Mouse (Mus musculus): ENCODE data around the gene Abhd5.

Gene Abhd5

DNA sequence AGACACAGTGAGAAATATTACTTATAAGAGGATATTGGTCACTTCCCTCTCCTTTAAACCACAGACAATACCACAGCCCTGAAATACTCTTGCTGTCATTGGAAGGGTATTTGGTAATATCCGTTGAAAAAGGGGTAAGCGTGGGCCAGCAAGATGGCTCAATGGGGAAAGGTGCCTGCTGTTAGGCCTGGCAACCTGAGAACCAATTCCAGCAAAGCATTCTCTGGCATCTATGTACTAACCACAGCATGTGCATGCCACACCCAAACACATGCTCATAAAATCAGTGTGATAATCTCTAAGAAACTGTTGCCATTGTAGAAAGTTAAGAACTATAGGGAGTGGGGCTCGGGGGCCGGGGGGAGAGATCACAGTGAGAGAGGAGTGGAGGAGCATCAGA lies 2.1 kb upstream of the Abhd5 start:
- DNase-seq: no peak

DNA sequence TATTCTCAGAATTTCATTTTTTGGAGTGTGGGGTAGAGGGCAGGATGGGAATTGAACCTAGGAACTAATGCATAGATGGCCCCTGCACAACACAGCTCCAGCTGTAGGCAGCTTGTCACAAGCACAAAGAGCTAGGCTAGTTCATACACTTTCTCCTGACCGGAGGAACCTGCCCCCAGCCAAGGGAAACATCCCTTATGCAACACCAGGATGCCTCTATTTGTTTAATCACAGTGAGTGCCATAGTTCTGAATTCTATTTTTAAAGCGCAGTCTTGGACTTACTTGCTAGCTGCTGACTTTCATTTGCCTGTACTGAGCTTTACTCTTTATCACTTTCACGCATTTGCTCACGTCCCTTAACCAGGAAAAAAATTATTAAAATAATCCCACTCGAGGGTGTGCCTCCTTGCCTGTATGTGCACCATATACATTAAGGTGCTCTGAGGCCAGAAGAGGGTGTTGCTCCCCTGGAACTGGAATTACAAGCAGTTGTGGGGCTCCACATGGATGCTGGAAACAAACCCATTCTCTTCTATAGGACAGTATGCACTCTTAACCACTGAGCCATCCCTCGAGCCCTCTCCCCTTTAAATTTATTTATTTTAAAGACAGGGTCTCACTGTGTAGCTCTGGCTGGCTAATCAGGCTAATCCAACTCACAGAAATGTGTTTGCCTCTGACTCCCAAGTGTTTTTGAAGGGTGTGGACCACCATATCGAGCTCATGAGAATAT lies 845 bp upstream of the Abhd5 start:
- DNase-seq: peak; percentile 42 to 72

DNA sequence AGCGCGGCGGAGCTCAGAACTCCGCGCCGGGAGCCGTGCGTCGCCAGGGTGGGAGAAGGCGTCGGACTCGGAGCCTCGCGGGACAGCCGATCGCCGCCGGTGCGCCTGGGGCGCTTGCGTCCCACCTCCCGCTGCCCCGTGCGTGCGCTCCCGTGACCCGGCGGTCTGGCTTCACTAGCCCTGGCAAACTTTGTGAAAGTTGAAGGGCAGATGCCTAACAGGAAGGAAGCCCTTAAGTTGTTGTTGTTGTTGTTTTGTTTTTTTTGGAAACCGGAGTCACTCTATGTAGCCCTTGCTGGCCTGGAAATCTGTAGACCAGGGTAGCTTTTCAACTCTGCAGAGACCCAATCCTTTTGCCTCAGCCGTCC lies 601 bp downstream of the Abhd5 start:
- no peak for DNase-seq

DNA sequence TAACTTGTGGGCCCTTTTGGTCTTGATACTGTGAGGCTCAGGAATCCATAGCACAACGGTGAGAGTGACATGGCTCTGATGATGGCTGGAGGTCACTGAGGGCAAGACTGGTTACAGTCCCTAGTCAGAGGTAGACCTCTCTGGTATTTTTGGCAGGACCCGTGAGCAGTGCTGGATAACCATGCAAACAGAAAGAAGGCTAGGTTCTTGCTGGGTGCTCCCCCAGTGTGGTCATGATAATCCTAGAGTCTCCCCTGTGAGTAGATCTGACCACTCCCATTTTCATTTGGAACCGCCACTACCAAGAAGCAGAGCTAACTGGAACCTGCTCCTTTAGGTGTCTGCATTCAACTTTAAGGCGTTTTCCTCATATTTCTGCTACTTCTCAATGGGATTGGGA lies 1.5 kb downstream of the Abhd5 start:
- no peak for DNase-seq

DNA sequence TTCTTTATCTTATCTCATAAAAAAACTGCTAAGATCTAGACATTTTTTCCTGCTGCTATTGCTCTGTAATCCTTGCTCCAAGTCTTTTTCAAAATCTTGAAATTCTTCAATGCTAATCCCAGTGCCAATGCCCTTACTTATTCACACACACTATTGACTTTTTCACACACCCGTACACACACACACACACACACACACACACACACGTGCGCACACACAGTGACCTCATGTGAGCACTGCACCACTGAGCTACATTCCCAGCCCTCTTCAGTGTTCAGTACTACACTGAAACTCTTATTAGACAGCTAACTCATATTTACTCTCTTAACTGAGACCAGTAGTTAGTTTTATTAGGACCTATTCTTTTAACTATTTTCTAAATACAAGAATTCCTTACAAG lies 2.8 kb downstream of the Abhd5 start:
- no peak for DNase-seq

DNA sequence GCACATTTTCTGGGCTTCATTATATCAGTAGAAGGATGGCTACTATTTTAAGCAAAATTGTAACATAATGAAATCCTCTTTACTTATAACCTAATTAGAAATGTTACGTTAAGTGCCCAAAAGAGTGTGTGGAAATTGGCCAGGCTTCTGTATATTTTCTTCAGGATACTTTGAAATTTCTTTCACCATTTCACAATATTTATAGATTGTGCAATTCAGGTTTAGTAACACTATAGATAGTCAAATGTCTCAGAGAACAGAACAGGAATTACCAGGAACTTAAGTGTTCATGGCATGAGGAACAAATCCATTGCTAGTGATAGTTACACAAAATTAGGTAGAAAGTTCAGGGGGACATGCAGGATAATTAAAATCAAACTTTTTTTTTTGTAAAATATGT lies 5.7 kb downstream of the Abhd5 start:
- no peak for DNase-seq

DNA sequence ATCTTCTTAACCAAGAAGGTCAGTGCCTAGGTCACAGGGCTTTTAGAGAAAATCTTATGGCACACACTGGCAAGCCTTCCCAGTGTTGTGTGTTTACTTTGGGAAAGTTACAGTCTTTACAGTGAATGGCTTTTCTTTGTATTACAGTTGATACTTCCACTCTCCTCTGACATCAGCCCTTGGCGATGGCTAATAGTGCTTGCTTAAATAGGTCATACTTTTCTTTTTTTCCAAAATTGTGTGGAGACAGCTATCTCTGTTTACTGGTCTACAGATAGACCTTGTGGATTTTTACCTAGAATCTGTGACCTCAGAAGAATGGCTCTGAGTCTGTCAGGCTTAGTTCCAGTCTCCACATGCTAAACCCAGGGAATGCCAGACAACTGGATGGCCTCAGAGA lies 6.2 kb downstream of the Abhd5 start:
- DNase-seq: no peak

DNA sequence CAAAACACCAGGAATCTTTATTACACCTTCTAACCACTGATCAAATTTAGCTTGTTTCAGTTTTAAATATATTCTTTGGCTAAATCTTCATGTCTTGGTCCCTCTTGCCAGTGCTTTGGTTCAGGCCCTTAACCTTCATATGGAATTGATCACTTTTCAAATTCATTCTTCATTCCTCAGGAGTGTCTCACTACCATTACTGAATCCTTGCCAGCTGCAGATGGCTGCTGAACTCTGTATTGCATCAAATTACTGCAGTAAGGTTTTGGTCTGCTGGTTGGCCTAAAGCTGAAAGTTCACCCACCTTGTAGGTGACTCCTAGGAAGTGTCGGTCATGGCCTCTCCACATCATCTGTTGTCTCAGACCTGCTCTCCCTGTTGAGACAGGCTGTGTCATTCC lies 12.8 kb downstream of the Abhd5 start:
- DNase-seq: no peak

DNA sequence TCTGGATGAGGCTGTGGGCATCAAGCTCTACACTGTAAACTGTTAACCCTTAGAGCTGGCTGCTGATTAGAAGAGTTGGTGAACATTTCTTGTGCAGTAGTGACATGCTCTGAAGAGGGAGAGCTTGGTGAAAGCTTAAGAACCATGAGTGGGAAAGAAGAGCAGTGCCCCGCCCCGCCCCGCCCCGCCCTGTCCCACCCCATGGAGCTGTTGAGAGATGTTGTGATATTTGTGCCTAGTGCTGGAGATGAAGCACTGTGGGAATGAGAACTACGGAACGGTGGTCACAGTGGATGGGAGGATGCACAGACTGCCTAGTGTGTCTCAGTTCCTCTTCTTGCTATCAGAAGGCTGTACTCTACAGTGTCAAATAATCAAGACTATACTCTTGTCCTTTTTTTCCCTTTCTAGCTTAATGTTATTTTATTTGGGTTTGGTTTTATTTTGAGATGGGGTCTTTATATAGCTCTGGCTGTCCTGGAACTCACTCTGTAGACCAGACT lies 18.9 kb downstream of the Abhd5 start:
- no peak for DNase-seq

DNA sequence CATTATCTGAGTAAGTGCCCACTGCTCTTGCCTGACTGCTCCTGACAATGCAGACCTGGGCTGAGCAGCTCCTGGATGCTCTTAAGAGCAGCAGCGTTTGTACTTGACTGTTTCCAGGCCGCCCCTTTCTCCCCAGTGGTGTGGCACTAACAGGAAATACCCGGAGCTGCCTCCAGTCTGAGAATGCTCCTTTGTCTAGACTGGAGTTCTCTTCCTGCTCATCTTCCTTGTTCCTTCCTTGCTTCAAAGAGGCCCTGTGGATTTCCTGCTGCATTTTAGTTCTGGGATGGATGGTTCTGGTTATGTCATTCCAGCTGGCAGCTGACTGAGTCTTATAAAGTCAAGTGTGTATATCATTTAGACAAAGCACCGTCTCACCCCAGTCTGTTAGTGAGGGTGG lies 21.1 kb downstream of the Abhd5 start:
- no peak for DNase-seq

DNA sequence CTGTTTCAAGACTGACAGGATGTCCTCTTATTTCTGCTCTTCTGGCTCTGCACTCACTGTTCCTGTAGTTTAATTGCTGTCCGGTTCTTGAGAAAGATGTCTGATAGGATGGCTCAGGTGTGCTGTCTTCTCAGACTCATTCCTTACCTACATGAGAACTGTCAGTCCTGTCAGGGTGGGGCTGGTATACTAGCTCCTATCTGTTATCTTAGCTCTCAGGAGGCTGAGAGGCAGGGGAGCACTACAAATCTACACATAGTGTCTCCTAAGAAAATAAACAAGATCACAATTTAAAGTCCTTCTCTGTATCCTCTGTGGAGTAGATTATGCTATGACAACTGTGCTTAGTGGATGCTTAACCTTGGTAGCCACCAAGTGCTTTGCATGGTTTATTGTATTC lies 21.6 kb downstream of the Abhd5 start:
- no peak for DNase-seq

DNA sequence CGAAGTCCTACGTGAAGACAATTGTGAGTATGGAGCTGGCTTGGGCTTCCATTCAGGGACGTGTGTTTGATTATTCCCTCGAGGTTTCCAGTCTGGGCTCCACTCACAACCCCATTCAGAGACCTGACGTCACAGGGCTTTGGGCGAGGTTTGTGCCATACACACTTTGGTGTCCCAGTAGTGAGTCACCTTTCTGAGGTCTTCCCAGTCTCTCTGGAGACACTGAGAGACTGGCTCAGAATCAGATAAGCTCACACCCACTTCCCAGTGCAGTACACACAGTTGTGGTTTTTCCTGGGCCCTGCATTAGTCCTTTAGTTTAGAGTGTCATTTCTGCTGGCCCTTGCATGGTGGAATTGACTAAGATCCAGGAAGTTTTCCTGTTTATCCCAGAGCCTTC lies 27.6 kb downstream of the Abhd5 start:
- DNase-seq: no peak

DNA sequence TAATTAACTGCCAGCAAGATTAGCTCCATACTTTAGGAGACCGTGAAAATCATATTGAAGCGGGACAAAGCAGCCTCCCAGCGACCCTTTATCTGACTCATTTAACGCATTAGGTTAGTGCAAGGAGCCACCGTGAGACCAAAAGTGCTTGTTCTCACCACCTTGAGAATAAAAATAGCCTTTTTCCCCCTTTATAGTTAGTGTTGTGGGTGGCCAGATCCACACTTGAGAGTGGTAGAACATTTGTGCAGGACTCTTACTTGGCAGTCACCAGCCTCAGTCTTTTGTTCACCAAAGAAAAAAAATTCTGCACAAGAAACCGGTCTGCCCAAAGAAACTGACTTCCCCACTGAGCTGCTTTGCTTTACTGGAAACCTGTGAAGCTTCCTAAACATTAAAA lies 29.6 kb downstream of the Abhd5 start:
- DNase-seq: no peak

DNA sequence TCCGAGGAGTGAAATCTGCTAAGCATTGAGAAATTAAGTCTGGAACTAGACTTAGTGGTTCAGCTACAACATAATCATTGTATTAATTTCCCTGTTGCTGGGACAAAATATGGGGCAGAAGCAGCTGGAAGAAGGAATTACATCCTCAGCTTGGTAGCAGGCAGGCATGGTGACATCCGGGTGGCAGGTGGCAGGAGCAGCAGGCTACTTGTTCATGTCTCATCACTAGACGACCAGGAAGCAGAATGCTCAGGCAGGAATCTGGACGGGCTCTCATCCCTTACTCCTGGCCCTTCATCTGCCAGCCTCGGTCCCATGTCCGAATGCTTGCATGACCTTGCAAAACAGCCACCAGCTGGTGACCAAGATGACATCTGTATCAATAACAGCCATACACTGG lies 30.6 kb downstream of the Abhd5 start:
- DNase-seq: no peak

DNA sequence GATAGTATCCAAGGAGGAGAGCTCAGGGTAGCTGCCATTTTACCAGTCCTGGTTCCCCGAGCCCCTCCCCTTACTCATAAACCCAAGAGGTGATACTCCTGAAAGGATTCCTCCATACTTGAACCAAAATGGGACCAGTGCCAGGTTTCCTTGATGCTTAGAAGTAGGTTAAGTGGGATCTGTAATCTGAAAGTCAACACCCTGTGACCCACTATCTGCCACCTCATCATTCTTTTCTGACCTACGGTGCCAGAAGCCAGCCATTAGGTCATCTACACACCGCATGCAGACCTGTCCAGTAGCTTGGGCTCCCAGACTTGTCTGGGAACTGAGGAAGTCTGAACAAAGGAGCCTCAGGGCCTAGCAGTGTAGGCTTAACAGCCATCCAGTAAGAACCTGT lies 34.6 kb downstream of the Abhd5 start:
- peak in 1 of 2 experiments; percentile 35 for DNase-seq

DNA sequence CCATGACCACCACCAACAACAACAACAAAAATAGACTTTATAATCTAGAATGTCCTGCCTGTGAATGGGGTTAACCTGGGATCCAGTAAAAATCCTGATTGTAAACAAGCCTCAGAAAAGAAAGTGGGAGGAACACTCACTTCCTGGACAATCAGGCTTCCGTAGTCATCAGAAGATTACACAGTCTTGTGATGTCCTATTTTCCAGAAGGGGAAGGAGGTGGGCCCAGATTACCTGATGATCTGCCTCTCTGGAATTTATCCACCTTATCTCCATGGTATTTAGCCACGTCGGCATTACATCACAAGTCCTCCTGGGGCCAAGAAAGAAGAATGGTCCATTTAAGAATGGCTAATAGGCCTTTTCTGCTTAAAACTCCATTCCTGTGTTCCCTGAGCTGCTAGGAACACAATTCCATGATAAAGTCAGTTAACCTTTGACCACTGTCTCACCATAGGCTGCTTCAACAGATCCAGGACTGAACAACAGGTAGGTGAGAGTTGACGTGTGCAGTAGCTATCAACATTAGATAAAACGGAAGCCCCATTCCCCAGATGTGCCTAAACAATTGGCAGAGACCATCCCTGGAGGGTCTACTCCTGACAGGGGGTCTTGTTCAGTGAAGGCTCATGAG lies 38.0 kb downstream of the Abhd5 start:
- DNase-seq: no peak

DNA sequence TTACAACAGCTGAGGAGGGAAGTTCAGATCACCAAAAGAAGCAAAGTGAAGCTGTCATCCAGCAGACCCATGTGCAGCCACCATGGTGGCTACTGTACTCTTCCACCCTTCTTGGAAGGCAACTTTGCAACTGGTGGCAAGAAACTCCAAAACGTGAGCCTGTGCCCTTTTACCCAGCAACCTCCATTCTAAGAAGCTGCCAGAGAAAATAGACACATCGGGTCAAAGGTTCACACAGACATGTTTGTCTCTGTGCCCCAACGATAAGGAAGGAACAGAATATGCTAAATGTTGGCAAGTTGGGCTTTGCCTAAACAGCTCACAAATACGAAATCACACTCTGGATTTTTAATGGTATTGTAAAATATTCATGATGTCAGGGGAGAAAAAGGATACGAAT lies 44.4 kb downstream of the Abhd5 start:
- DNase-seq: no peak

DNA sequence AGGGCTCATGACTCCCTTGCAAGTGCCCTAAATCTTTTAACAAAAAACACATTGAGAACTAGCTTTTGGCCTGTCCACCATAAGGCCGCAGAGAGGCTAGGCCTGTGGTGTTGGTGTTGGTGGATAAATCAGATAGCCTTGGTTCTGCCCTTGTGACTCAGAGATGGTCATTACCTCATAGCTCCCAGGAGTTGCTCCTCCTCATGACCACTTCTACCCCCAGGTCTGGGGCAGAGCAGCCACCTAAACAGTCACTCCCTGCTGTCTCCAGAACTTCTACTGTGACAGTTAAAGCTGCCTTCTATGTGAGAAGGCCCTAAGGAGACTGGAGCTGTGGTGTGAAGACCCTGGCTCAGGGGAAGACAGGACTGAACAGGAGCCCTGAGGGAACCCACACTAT lies 45.7 kb downstream of the Abhd5 start:
- no peak for DNase-seq

DNA sequence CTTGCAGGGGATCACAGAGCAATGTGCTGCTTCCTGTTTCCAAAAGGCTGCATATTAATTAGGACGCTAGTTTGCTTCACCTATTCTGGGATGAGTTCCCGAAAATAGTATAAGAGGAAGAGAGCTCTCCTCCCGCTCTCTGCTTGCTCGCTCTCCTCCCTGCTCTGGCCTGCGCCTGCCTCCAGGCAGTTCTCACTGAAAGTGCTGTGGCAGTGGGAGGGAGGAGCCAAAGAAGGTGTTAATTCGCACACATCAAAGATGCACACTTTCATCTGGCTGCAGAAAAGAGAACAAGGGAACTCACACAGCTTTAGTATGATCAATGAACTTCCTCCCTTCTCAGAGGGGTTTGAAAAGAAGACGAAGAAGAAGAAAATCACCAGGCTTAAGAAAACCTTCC lies 47.3 kb downstream of the Abhd5 start:
- DNase-seq: no peak

DNA sequence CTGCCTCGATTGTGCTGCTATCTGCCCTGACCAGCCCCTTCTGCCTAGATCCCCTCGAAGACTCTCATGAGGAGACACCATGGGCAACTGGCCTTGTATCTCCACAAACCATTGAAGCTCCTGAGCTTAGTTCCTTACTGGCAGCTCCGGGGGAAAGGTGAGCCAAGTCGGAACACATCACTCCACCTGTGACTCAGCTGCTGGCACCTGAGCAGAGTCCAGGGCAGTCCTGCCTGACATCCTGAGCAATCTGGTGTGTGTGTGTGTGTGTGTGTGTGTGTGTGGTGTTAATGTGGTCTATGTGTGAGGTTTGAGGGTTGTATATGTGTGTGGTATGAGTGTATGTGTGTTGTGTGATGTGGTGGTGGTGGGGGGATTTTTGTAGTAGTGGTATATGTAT lies 49.8 kb downstream of the Abhd5 start:
- DNase-seq: no peak

DNA sequence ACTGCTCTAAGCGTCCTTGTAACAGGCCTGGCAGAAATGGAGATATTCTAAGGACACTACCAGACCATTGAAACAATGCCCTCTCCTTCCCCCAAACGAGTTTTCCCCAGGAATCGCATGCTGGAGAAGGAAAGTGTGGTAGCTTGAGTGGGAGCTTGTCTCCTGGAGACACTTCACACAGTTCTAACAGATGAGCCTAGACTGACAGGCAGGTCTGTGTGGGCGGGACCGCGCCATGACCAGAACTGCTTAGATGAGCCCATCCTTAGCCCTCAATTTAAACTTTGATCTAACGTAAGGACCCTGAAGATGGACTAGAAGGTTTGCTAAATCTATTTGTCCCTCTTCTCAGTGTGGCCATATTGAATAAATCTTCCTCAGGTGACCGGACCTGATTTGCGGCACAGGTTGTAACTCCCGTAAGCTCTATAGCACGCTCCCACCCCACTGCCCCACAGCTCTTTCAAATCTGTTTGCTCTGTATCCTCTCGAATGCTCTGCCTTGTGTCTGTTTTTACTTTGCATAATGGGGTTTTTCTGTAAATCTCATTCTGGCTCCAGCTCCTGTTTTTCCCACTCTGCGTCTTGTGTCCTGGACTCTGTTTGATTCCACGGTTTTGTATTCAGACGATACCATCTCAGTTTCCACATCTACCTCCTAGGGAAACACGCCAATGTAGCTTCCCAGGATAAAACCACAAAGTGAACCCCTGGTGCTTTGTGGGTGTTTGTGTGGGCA lies 59.2 kb downstream of the Abhd5 start:
- no peak for DNase-seq

DNA sequence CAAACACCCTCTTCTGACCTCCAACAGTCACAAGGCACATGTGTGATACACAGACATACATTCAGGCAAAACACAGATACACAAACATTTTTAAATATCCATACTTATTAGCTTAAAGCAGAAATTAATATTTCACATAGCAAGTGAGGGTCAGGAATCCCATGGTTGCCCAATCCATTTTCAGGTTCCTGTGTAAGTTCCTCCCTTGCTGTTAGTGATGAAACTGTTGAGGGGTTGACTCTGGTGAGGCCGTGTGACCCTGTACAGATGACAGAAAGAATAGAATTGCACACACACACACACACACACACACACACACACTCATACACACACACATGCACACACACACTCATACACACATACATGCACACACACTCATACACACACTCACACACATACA lies 63.2 kb downstream of the Abhd5 start:
- DNase-seq: no peak

DNA sequence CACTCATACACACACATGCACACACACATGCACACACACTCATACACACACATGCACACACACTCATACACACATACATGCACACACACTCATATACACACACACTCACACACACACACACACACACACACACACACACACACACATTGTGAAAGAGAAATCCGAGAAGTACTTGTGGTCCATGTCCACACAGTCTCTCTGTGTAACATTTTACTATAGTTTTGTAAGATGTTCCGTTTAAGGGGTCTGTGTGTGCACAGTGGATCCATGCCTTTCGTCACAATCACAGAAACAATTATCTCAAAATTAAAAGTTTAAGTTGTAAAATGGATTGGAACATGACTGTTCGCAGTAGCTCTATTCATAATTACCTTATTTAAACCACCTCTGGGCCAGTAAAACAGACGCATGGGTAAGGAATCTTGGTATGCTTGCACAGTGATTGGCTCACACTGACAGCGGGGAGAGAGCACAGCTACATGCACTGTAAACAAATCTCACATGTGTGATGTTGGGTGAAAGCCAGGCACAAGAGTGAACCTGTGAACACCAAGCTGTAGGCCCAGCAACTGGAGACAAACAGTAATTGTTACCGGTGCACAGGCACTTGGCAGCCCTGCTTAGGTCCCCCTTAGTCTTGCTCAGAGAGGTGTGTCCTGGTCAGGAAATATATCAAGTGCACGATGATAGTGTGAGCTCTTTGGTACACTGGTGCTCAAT lies 63.8 kb downstream of the Abhd5 start:
- peak in 1 of 2 experiments; percentile 11 for DNase-seq

DNA sequence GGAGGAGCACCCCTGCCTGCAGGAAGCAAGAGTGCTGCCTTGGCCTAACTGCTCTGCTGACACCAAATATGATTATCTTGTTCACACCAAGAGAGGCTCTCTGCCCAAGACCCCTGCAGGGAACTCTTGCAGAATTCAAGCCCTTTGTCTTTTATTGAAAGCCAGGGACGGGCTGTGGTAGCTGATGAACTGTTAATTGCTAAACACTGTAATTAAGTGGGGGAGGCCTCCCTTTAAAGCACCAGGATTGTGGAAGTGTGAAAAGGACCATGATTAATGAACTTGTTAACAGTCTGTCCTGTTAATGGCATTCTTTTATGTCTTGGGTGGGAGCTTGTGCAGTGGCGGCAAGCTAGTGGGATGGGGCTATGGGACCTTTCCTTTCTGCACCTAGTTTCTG lies 65.2 kb downstream of the Abhd5 start:
- DNase-seq: no peak

Measured in lung, adult 18-20 months (tissue).